Mouse (Mus musculus): ENCODE data around the gene Gm21974. TPM values are rescaled to one million over a fixed set of nuclear protein-coding genes. Genes with fewer than 3 reads are reported as not detected.

Gene Gm21974
- polyA plus RNA-seq, 1 experiment, result not detected

GRCm38 (mm10) chr7:127837473-127837872, 57.8 kb downstream of the Gm21974 start:
- no peak for TF ChIP-seq POLR2A (IDR thresholded peaks at IDR 0.05; ENCODE audit: low read depth, low read length)
- TF ChIP-seq CTCF (IDR thresholded peaks at IDR 0.05; ENCODE audit: borderline replicate concordance, insufficient read depth, low read length), result no peak
- Histone ChIP-seq H3K4me3 (ENCODE audit: insufficient read depth, low read length) (no peak overlapping the region), H3K4me1 (ENCODE audit: control insufficient read depth, insufficient read depth, low read length) (no peaks in the 10 kb centered on the region), H3K27ac (ENCODE audit: insufficient read depth, low read length) (no peak overlapping the region)

Other genes with a start within 250 kb of the Gm21974 start
- gene Bcl7c, start 186.5 kb downstream of the Gm21974 start, polyA plus RNA-seq (2011; ENCODE audit: insufficient read length, low read depth, missing spikeins), result 53.2 and 57.0 TPM in 2 replicates
- gene Ctf1, start 182.7 kb downstream of the Gm21974 start, polyA plus RNA-seq (2011; ENCODE audit: insufficient read length, low read depth, missing spikeins), result 14.9 and 27.8 TPM in 2 replicates
- not detected in 2 replicates for gene Ctf2, start 163.3 kb downstream of the Gm21974 start, polyA plus RNA-seq (2011; ENCODE audit: insufficient read length, low read depth, missing spikeins)
- 16.0 and 17.8 TPM in 2 replicates for gene Fbxl19, start 150.9 kb downstream of the Gm21974 start, polyA plus RNA-seq (2011; ENCODE audit: insufficient read length, low read depth, missing spikeins)
- 19.8 and 23.3 TPM in 2 replicates for gene Orai3, start 125.6 kb downstream of the Gm21974 start, polyA plus RNA-seq (2011; ENCODE audit: insufficient read length, low read depth, missing spikeins)
- gene Setd1a, start 118.8 kb downstream of the Gm21974 start, polyA plus RNA-seq (2011; ENCODE audit: insufficient read length, low read depth, missing spikeins), result 29.3 and 33.8 TPM in 2 replicates
- gene Gm49388, start 109.8 kb downstream of the Gm21974 start, polyA plus RNA-seq (2011; ENCODE audit: insufficient read length, low read depth, missing spikeins), result not detected in 2 replicates
- 8.0 and 9.4 TPM in 2 replicates for gene Hsd3b7, start 94.8 kb downstream of the Gm21974 start, polyA plus RNA-seq (2011; ENCODE audit: insufficient read length, low read depth, missing spikeins)
- gene Stx4a, start 71.2 kb downstream of the Gm21974 start, polyA plus RNA-seq (2011; ENCODE audit: insufficient read length, low read depth, missing spikeins), result 70.3 and 90.0 TPM in 2 replicates
- 1.8 and 4.4 TPM in 2 replicates for gene Stx1b, start 70.9 kb downstream of the Gm21974 start, polyA plus RNA-seq (2011; ENCODE audit: insufficient read length, low read depth, missing spikeins)
- gene Zfp646, start 19.2 kb downstream of the Gm21974 start, polyA plus RNA-seq (2011; ENCODE audit: insufficient read length, low read depth, missing spikeins), result 18.4 and 20.1 TPM in 2 replicates
- 8.9 and 15.6 TPM in 2 replicates for gene Zfp668, start 18.6 kb downstream of the Gm21974 start, polyA plus RNA-seq (2011; ENCODE audit: insufficient read length, low read depth, missing spikeins)
- gene Prss53, start 4.5 kb downstream of the Gm21974 start, polyA plus RNA-seq (2011; ENCODE audit: insufficient read length, low read depth, missing spikeins), result 0.65 and 0.77 TPM in 2 replicates
- 107 and 146 TPM in 2 replicates for gene Vkorc1, start 163 bp upstream of the Gm21974 start, polyA plus RNA-seq (2011; ENCODE audit: insufficient read length, low read depth, missing spikeins)
- 57.3 and 63.5 TPM in 2 replicates for gene Bckdk, start 8.6 kb upstream of the Gm21974 start, polyA plus RNA-seq (2011; ENCODE audit: insufficient read length, low read depth, missing spikeins)
- gene Kat8, start 17.1 kb upstream of the Gm21974 start, polyA plus RNA-seq (2011; ENCODE audit: insufficient read length, low read depth, missing spikeins), result 19.8 and 24.5 TPM in 2 replicates
- gene Prss8, start 34.6 kb upstream of the Gm21974 start, polyA plus RNA-seq (2011; ENCODE audit: insufficient read length, low read depth, missing spikeins), result not detected in 2 replicates
- 6.8 and 7.1 TPM in 2 replicates for gene Prss36, start 51.3 kb upstream of the Gm21974 start, polyA plus RNA-seq (2011; ENCODE audit: insufficient read length, low read depth, missing spikeins)
- gene Fus, start 72.0 kb upstream of the Gm21974 start, polyA plus RNA-seq (2011; ENCODE audit: insufficient read length, low read depth, missing spikeins), result 861 and 978 TPM in 2 replicates
- gene Pycard, start 98.4 kb upstream of the Gm21974 start, polyA plus RNA-seq (2011; ENCODE audit: insufficient read length, low read depth, missing spikeins), result 1.0 and 1.5 TPM in 2 replicates
- gene Trim72, start 108.5 kb upstream of the Gm21974 start, polyA plus RNA-seq (2011; ENCODE audit: insufficient read length, low read depth, missing spikeins), result not detected in 2 replicates
- 0.20 and 1.8 TPM in 2 replicates for gene Itgam, start 167.2 kb upstream of the Gm21974 start, polyA plus RNA-seq (2011; ENCODE audit: insufficient read length, low read depth, missing spikeins)
- 0.11 TPM in 1 of 2 replicates, not detected in the other for gene Gm49368, start 167.2 kb upstream of the Gm21974 start, polyA plus RNA-seq (2011; ENCODE audit: insufficient read length, low read depth, missing spikeins)
- gene Itgax, start 234.1 kb upstream of the Gm21974 start, polyA plus RNA-seq (2011; ENCODE audit: insufficient read length, low read depth, missing spikeins), result not detected in 2 replicates